Mouse (Mus musculus): Measurements from ENCODE around the gene Ccdc24. TPM values are rescaled to one million over a fixed set of nuclear protein-coding genes. Genes with fewer than 3 reads are reported as not detected.

Gene Ccdc24
- polyA plus RNA-seq, 1 experiment from 2014 or later = 1.8 TPM

DNA sequence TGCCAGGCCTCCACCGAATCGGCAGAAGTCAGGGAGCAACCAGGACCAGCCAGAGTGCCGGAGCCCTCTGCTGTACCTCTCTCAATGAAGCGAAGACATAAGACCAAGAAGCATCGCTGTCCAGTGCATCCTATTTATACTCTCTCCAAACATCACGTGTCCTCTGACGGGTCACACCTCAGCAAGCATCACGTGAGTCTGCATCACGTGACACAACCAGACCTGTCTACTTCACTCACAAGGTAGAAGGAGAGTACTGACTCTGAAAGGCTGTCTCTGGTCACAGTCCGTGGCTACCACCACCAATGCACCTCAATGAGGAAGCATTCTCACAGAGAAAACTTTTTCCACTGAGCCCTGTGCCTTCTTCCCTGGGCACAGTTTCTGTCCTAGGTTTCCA, 54.3 kb downstream of the Ccdc24 start:
- no peak overlapping the region for H3K4me2 ChIP-seq
- H3K9ac ChIP-seq = no peak overlapping the region
- ATAC-seq (replicated peaks; ENCODE audit: low FRiP score) = no peak
- H3K9me3 ChIP-seq (replicated peaks) = no peaks in the 10 kb centered on the region
- no peak overlapping the region for H3K4me3 ChIP-seq (replicated peaks)
- H3K27ac ChIP-seq = no peak overlapping the region
- 93% methylated on average over 10 of the region's 10 CpGs for WGBS
- no peaks in the 10 kb centered on the region for H3K4me1 ChIP-seq
- no peaks in the 10 kb centered on the region for H3K36me3 ChIP-seq
- H3K27me3 ChIP-seq = no peaks in the 10 kb centered on the region

DNA sequence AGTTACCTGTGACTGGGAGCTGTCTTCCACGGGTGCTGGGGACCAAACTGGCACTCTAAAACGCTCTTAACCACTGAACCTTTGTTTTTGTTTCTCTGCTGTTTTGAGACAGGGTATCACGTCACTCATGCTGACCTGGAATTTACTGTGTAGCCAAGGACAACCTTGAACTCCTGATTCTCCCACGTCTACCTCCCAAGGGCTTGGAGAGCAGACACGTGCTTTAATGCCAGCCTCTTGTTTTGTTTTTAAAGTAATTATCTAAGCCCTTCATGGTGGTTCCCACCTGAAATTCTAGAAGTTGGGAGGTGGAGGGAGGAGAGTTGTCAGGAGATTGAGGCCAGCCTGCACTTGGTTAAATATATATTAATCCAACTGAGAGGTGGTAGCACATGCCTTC, 55.6 kb downstream of the Ccdc24 start:
- H3K9me3 ChIP-seq (replicated peaks) = no peaks in the 10 kb centered on the region
- H3K4me3 ChIP-seq (replicated peaks) = no peak overlapping the region
- no peak overlapping the region for H3K4me2 ChIP-seq
- no peak; the same call in 1 of the 2 replicates for ATAC-seq (replicated peaks; ENCODE audit: low FRiP score)
- H3K9ac ChIP-seq = no peak overlapping the region
- 26% methylated on average over 5 of the region's 5 CpGs for WGBS
- no peaks in the 10 kb centered on the region for H3K27me3 ChIP-seq
- H3K4me1 ChIP-seq = no peaks in the 10 kb centered on the region
- no peaks in the 10 kb centered on the region for H3K36me3 ChIP-seq
- no peak overlapping the region for H3K27ac ChIP-seq

Other genes with a start within 250 kb of the Ccdc24 start
- gene Dmap1, start 190.3 kb downstream of the Ccdc24 start, polyA plus RNA-seq (2015; fragmentation: Nextera tagmentation; extraction: Ambion mirVana) = 55.4 and 64.1 TPM in 2 replicates
- not detected in 2 replicates for gene Gm12845, start 148.1 kb downstream of the Ccdc24 start, polyA plus RNA-seq (2015; fragmentation: Nextera tagmentation; extraction: Ambion mirVana)
- not detected in 2 replicates for gene Klf17, start 106.9 kb downstream of the Ccdc24 start, polyA plus RNA-seq (2015; fragmentation: Nextera tagmentation; extraction: Ambion mirVana)
- gene Slc6a9, start 38.1 kb downstream of the Ccdc24 start, polyA plus RNA-seq (2015; fragmentation: Nextera tagmentation; extraction: Ambion mirVana) = 9.4 and 15.2 TPM in 2 replicates
- 17.7 and 19.8 TPM in 2 replicates for gene B4galt2, start 10.9 kb upstream of the Ccdc24 start, polyA plus RNA-seq (2015; fragmentation: Nextera tagmentation; extraction: Ambion mirVana)
- gene Atp6v0b, start 14.8 kb upstream of the Ccdc24 start, polyA plus RNA-seq (2015; fragmentation: Nextera tagmentation; extraction: Ambion mirVana) = 212 and 221 TPM in 2 replicates
- 21.2 and 22.2 TPM in 2 replicates for gene Dph2, start 19.5 kb upstream of the Ccdc24 start, polyA plus RNA-seq (2015; fragmentation: Nextera tagmentation; extraction: Ambion mirVana)
- 39.8 and 47.3 TPM in 2 replicates for gene Ipo13, start 42.4 kb upstream of the Ccdc24 start, polyA plus RNA-seq (2015; fragmentation: Nextera tagmentation; extraction: Ambion mirVana)
- gene Artn, start 57.2 kb upstream of the Ccdc24 start, polyA plus RNA-seq (2015; fragmentation: Nextera tagmentation; extraction: Ambion mirVana) = 2.7 and 5.0 TPM in 2 replicates

All from kidney, embryonic 15.5 days (tissue).